Mouse (Mus musculus): Measurements from ENCODE around the gene Cfap57.

- TF ChIP-seq GATA1 (IDR thresholded peaks at IDR 0.05; ENCODE audit: borderline replicate concordance, low read length) (no peak), CTCF (IDR thresholded peaks at IDR 0.05; ENCODE audit: low read depth, low read length) (no peak), POLR2AphosphoS5 (IDR thresholded peaks at IDR 0.05; ENCODE audit: insufficient replicate concordance, low read depth, low read length) (no peak), TAL1 (conservative IDR thresholded peaks at IDR 0.05; ENCODE audit: low read depth, low read length) (no peak)
Measured at GRCm38 (mm10) chr4:118535610-118536009, 85.0 kb downstream of the Cfap57 start.
